Mouse (Mus musculus): ENCODE data around the gene Trp73. TPM values are rescaled to one million over a fixed set of nuclear protein-coding genes. Genes with fewer than 3 reads are reported as not detected.

Trp73 gene
- not detected for total RNA-seq (2022)

- DNase-seq (ENCODE audit: low spot score): no peak
Measured at GRCm38 (mm10) chr4:154140182-154140212, at the start of gene Trp73. TSS of gene Trp73 (minus strand) at chr4:154140208.

GRCm38 (mm10) chr4:154188948-154189347 lies 48.9 kb upstream of the Trp73 start:
- no peak for DNase-seq (ENCODE audit: low spot score)

- no peak for DNase-seq (ENCODE audit: low spot score)
Measured at GRCm38 (mm10) chr4:154186002-154186537, 46.1 kb upstream of the Trp73 start.

- DNase-seq (ENCODE audit: low spot score): no peak
Measured at GRCm38 (mm10) chr4:154185001-154185400, 45.0 kb upstream of the Trp73 start.

GRCm38 (mm10) chr4:154183566-154183965 lies 43.6 kb upstream of the Trp73 start:
- no peak for DNase-seq (ENCODE audit: low spot score)

GRCm38 (mm10) chr4:154181001-154181400 lies 41.0 kb upstream of the Trp73 start:
- DNase-seq (ENCODE audit: low spot score): no peak

- peak; percentile 37 for DNase-seq (ENCODE audit: low spot score)
Measured at GRCm38 (mm10) chr4:154177257-154177656, 37.2 kb upstream of the Trp73 start.

- DNase-seq (ENCODE audit: low spot score): no peak
Measured at GRCm38 (mm10) chr4:154171931-154172604, 32.1 kb upstream of the Trp73 start.

GRCm38 (mm10) chr4:154171151-154171930 lies 31.3 kb upstream of the Trp73 start:
- no peak for DNase-seq (ENCODE audit: low spot score)

- no peak for DNase-seq (ENCODE audit: low spot score)
Measured at GRCm38 (mm10) chr4:154170506-154171150, 30.6 kb upstream of the Trp73 start, which contains the start of gene Megf6. TSS of gene Megf6 (plus strand) at chr4:154170730.

- DNase-seq (ENCODE audit: low spot score): no peak
Measured at GRCm38 (mm10) chr4:154170021-154170420, 30.0 kb upstream of the Trp73 start.

GRCm38 (mm10) chr4:154167053-154167452 lies 27.0 kb upstream of the Trp73 start:
- peak; percentile 68 for DNase-seq (ENCODE audit: low spot score)

- peak; percentile 76 for DNase-seq (ENCODE audit: low spot score)
Measured at GRCm38 (mm10) chr4:154163296-154163695, 23.3 kb upstream of the Trp73 start.

- peak; percentile 97 for DNase-seq (ENCODE audit: low spot score)
Measured at GRCm38 (mm10) chr4:154160538-154161390, 20.8 kb upstream of the Trp73 start, which contains the start of gene Tprgl. TSS of gene Tprgl (minus strand) at chr4:154160666.

- DNase-seq (ENCODE audit: low spot score): no peak
Measured at GRCm38 (mm10) chr4:154159961-154160537, 20.0 kb upstream of the Trp73 start.

- peak; percentile 85 for DNase-seq (ENCODE audit: low spot score)
Measured at GRCm38 (mm10) chr4:154159002-154159401, 19.0 kb upstream of the Trp73 start.

GRCm38 (mm10) chr4:154157970-154158662 lies 18.1 kb upstream of the Trp73 start:
- no peak for DNase-seq (ENCODE audit: low spot score)

- DNase-seq (ENCODE audit: low spot score): no peak
Measured at GRCm38 (mm10) chr4:154156050-154156449, 16.0 kb upstream of the Trp73 start.

GRCm38 (mm10) chr4:154154104-154154503 lies 14.1 kb upstream of the Trp73 start:
- no peak for DNase-seq (ENCODE audit: low spot score)

GRCm38 (mm10) chr4:154146342-154146741 lies 6.3 kb upstream of the Trp73 start:
- no peak for DNase-seq (ENCODE audit: low spot score)

GRCm38 (mm10) chr4:154144712-154145111 lies 4.7 kb upstream of the Trp73 start:
- no peak for DNase-seq (ENCODE audit: low spot score)

Data from heart, adult 8-10 months (tissue).